Mouse (Mus musculus) cerebellum, adult 2 months (tissue): Measurements from ENCODE around the gene Prkag1.

ENCODE experiments used
- CTCF ChIP-seq: fragments of 200-500 bp; IDR thresholded peaks from 2 replicates; pipeline ENCODE4 v1.5.1; 2011; ENCODE audit warnings: low read depth, mild to moderate bottlenecking, control low read depth, low read length, moderate library complexity, borderline replicate concordance; ENCODE audit not compliant: insufficient read depth
- POLR2A ChIP-seq: fragments of 200-500 bp; IDR thresholded peaks from 2 replicates; pipeline ENCODE4 v1.6.1; 2011; ENCODE audit warnings: low read length, control low read depth, borderline replicate concordance; ENCODE audit not compliant: insufficient read depth

DNA sequence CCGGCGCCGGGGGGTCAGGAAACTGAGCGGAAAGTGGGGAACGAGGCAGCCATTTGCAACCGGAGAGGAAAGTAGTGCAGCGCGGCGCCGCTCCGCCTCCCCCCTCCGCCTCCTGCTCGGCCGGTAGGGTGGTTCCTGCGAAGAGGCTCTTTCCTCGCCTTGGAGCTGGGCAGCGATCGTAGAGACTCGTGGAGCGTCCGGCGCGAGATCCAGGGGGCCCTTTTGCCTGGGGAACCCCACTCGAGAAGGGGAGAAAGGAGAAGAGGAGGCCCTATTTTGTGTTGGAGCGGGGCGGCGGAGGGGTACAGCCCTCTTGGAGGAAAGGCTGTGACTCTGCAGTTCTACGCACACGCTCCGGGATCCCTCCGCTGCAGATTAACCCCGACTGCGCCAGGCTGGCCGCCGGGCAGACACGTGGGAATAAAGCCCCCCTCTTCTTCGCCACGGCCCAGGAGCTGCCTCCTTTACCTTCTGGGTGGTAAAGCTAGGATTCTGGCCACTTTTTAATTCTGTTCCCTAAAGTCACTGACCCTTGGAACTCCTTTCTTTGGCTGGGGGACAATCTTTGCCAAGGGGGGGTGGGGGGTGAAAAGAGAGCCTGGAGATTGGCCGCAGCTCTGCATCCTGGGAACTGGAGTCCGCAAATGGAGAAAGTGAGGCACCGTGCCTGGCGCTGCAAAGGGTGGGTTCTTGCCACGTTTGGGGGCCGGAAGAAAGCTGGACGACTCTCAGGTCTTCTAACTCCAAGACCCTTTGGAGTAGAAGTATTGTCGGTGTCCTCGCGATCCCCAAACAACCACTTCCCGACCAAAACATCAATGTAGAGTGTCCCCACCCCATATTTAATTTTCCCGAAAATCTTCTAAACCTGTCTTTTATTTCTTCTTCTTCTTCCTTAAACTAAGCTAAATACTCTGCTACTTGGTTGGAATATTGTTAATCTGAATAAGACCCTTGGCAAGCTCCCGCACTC is 40.9 kb upstream of the Prkag1 start:
- peak; percentile 3; the same call in 1 of the 2 replicates for TF ChIP-seq CTCF
- TF ChIP-seq POLR2A, result peak; percentile 26; the same call in 1 of the 2 replicates
